Mouse (Mus musculus): ENCODE results near the gene Itsn2. TPM values are rescaled to one million over a fixed set of nuclear protein-coding genes. Genes with fewer than 3 reads are reported as not detected.
"Not testable (repeated sequence)": the region's sequence is repeated elsewhere in the genome, so short reads cannot be mapped to it uniquely, and the experiment has no call there.

The Itsn2 gene
- polyA plus RNA-seq, 2 experiments from 2014 or later, result 57.4 to 59.2 TPM

DNA sequence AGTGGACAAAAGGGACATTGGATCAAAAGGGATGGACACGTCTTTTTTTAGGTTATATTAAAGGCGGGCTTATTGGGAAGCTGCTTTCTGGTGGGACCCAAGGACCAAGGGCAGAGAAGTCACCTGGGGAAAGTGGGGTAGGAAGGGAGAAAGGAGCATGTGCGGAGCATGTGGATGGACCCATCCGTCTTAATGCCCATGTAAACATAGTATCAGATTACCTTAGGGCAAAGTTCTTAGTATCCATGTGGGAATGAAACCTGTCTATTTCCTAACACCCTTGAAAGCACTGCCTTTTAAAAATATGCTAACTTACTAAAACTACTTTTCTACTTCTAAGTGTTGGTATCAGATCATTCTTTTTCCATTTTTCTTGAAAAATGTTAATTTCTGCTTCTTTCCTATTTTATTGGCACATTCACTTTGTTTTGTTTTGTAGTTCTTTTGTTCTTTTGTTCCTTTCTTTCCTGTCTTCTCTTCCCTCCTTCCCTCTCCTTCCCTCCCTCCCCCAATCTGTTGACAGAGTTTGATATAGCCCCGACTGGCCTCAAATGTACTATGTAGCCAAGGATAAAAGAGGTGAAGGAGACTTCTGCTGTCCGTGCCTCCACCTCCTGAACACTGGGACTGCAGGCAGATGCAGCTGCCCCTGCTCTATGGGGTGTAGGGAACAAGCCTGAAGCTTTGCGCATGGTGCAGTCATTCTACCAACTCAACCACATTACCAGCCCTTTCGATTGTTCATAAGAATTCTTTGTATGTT is 6.4 kb downstream of the Itsn2 start:
- ATAC-seq, result no peak

GRCm38 (mm10) chr12:4599713-4600112 is 7.3 kb downstream of the Itsn2 start:
- ATAC-seq, result no peak

- ATAC-seq, result no peak
These were observed 14.2 kb downstream of the Itsn2 start for GRCm38 (mm10) chr12:4606625-4607024.

GRCm38 (mm10) chr12:4614722-4615121 is 22.3 kb downstream of the Itsn2 start:
- no peak for ATAC-seq

DNA sequence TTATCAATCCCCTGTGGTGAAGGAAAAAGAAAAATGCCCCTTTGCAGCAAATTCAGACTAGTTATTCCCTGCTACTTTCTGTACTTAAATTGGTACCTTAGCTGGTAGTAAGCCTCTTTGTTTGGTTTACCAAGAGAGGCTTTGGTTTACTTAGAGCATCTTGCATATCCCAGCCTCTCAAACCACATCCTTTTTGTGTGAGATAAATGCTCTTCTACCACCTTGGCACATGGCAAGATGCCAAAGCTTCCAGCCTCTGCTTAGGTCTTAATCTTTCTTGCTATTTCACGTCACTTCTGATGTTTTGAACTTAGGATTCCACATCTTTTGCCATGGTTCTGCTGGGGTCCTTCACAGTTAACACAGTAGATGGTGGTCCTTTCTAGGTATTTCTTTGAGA is 31.8 kb downstream of the Itsn2 start:
- ATAC-seq, result peak; percentile 65

DNA sequence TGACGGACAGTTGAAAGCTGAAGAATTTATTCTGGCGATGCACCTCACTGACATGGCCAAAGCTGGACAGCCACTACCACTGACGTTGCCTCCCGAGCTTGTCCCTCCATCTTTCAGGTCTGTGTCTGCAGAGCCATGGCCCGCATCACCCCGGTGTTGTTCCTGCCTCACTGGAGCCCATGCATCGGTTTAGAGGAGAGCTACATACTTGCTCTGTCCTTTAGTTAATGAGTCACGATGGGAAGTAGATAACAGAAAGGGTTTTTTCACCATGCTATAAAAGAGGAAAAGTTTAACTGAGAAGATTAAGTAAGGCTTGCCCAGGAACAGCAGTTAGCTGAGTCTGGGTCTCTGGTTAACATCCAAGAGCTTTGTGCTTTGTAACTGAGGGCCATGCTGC is 40.5 kb downstream of the Itsn2 start:
- ATAC-seq, result no peak

DNA sequence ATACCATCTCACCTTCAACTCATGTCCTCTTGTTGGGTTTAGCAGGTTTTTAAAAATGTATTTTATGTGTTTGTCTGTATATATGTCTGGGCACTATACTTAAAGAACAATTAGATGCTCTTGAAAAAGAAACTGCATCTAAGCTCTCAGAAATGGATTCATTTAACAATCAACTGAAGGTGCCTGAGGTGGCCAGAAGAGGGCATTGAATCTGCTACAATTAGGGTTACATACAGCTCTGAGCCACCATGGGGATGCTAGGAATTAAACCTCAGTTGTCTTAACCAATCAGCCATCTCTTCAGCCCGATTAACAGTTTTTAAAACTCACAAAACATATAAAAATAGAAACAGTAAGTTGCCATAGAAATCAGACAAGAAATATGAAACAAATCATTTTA is 46.0 kb downstream of the Itsn2 start:
- no peak for ATAC-seq

DNA sequence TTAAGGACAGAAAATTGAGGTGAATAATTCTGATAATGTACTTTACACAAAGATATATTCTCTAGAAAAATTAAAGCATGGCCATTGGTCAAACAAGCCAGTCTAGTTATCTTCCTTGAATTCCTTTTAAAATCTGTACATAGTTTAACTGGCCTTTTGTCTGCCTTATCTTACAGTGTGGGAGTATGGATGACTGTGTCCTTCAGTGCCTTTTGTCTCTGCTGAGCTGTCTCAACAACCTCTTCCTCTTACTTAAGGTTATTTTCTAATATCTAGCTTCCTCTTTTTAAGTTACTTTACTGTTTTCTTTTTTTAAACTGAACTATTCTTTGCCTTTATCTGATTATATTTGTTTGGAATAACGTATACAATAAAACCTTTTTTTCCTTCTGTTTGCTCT is 48.3 kb downstream of the Itsn2 start:
- no peak for ATAC-seq

- no peak for ATAC-seq
These were observed 64.4 kb downstream of the Itsn2 start for GRCm38 (mm10) chr12:4656813-4657212.

DNA sequence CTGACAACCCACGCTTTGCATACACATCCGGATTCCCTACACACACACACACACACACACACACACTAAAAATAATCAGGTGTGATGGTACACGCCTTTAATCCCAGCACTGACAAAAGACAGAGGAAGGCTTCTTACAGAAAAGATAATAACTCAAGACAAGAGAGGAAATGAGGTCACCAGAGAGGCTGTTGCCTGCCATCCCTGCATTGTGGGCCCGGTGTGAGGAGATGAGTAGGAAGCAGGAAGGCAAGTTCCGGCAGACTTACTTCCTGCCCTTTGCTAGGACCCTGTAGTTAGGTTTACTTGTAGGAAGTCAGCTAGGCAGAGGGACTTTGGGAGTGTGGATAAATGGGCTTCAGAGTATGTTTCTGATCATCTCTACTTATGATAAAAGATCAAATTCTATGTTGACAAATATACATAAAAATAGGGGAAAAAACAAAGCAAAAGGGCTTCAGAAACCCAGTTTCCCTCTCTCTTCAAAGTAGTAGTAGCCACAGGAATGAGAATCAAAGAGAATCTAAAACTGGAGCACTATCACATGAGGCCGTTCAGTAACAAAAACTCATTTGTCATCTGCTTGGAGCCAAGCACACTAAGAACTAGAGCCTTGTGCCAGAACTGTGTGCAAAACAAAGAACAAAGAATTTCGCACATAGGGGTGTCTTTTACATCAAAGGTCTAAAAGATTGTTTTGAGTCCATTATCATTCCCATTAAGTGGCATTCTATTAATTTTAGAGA is 72.7 kb downstream of the Itsn2 start:
- peak; percentile 86 for ATAC-seq

DNA sequence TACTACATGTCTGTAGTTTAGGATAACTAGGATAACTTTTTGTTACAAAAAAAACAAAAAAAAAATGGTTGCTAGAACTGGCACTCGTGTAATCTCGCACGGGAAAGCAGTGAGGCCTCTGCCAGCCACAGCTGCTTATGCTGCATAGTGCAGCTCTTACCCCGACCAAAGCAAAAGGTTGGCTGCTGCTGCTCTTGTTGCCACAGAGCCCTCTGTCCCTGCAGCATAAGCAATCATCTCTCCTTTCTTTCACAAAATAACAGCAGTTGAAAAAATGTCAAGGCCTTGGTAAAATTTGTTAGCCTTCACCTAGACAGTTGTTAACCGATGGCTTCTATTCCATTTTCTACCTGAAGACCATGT is 73.2 kb downstream of the Itsn2 start:
- no peak for ATAC-seq

DNA sequence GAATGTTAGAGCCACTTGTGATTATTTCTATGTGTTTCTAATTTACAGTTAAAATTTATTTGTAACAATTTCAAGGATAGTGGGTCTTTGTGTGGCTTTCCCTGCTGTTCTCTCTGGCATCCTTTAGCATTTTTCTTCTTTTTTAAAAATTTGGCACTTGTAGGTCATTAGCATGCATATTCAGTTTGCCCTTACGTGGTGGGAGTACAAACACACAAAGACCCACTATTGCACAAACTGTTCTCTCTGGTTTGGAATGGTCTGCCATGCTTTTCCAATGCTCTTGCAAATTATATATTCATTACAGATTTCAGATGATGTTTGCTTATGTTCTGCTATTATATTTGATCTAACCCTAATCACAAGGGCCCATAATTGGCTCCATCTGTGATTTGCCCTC is 83.9 kb downstream of the Itsn2 start:
- ATAC-seq, result no peak

DNA sequence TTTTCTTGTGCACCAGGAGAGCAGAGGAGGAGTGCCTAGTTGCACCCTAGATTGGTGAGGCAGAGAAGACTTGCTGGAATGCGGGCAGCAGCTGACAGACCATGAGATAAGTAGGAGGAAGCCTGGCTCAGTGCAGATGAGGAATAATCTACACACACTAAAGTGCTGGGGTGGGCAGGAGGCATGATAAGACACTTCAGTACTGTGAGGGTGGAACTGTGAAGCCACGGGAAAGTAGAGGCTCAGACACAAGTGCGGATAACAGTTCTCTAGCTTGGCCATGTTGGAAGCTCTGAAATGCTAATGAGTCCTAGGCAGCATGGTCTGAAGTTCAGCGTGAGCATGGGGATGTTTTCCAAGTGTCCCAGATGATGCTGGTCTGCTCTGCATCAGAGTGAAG is 87.5 kb downstream of the Itsn2 start:
- ATAC-seq, result no peak

DNA sequence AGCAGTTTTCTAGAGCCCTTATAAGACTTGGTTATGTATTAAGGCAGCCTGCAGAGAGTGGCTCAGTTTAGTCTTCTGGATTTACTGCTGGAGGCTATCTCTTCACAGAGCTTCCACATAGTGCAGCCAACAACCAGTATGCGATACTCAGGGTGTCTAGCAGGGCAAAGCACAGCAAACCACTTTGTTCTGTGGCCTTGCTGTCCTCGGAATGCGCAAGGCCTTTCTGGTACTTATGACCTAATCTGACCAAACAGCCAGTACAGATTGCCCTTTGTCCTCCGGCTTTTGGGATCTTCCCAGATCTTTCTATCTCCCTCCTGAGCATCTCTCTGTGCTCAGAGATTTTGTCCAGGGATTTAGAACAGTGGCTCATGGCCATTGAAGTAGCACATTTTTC is 93.0 kb downstream of the Itsn2 start:
- no peak for ATAC-seq

DNA sequence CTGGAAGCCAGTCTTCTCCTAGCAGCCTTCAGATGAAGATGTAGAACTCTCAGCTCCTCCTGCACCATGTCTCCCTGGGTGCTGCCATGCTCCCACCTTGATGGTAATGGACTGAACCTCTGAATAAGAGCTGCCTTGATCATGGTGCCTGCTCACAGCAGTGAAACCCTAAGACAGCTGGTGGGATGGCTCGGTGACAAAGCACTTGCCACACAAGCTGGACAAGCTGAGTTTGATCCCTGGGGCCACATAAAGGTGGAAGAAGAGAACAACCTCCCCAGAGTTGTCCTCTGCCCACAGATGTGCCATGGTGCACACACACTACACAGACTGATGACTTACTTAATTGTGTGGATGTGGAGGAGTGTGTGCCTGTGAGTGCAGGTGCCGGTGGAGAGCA is 95.9 kb downstream of the Itsn2 start:
- no peak for ATAC-seq

DNA sequence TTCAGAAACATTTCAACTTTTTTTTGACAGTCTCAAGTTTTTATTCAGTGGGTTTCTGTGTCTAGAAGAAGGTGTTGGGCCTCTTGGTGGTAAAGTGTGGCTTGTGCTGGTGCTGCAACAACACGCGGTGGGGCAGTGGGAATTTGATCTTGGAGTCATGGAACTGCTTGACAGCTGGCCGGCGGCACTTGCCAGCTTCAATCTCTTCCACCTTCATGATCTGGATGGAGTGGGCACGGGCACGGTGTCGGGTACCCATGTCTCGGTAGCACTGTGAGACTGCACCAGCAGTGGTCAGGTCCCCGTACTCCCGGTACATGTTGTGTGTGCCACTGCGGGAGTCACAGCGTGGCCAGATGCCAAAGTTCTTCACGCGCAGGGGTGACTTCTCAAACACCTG is 96.9 kb downstream of the Itsn2 start:
- ATAC-seq, result no peak

- no peak for ATAC-seq
These were observed 98.8 kb downstream of the Itsn2 start for GRCm38 (mm10) chr12:4691193-4691592.

GRCm38 (mm10) chr12:4694534-4694933 is 102.1 kb downstream of the Itsn2 start:
- no peak for ATAC-seq

GRCm38 (mm10) chr12:4705626-4706025 is 113.2 kb downstream of the Itsn2 start:
- ATAC-seq, result not testable (repeated sequence)

GRCm38 (mm10) chr12:4706175-4706574 is 113.7 kb downstream of the Itsn2 start:
- ATAC-seq, result no peak

- no peak for ATAC-seq
These were observed 114.5 kb downstream of the Itsn2 start for GRCm38 (mm10) chr12:4706901-4707300.

GRCm38 (mm10) chr12:4707488-4708017 is 115.1 kb downstream of the Itsn2 start:
- ATAC-seq, result no peak

DNA sequence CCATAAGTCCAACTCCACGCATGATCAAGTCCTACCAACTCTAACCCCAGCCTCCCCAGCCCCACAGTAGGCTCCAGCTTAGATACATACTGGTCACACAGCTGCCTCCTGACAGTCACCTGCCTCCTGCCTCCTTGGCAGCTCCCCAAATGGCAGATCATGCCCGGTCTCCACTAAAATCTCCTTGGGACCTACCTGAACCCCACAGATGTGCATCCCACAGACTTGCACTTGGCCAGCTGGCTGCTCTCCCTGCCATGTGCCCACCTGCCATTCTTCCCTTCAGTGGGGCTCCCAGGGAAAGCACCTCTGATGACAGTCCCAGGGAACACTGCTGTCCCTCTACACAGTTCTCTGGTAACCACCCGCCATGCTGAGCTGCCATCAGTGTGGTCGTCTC is 115.9 kb downstream of the Itsn2 start:
- no peak for ATAC-seq
